ENCODE assay signal across 7 mouse cellular contexts in genomic region chr16:72605066-72605465, GRCm38 (mm10).
DNase-seq lines count a peak whose midpoint lies in the region; TF ChIP-seq lines count a peak whose summit lies in the region.

No protein-coding gene starts in this region.

- peak; percentile 31 for DNase-seq in WW6 (ENCODE audit: low read depth, low spot score)
- peak; percentile 52 to 60 for DNase-seq in cerebellum, postnatal 36 days
- DNase-seq in gastrocnemius, adult 2 months, result peak; percentile 56
- DNase-seq in layer of hippocampus, adult 9-10 months (ENCODE audit: low spot score), result peak; percentile 59
- DNase-seq in lung, postnatal 25 days (ENCODE audit: low spot score), result peak; percentile 47
- peak; percentile 86 for DNase-seq in right cerebral cortex, postnatal 4 days

- H3K36me3 ChIP-seq in E14TG2a.4 (ENCODE audit: insufficient read depth, low read length), result no peaks in the 10 kb centered on the region

- no peak overlapping the region for H3K27ac ChIP-seq in gastrocnemius, adult 2 months

- no peaks in the 10 kb centered on the region for H3K4me1 ChIP-seq in E14TG2a.4 (replicated peaks; ENCODE audit: low read depth, low read length)

- intact Hi-C loops in gastrocnemius, adult 2 months (cut with DNase I), result loop anchor here (10.0 kb wide), 1 partner anchor 250 kb away; no protein-coding TSS in a partner anchor

- H3K27me3 ChIP-seq in E14TG2a.4 (ENCODE audit: insufficient read depth, low read length), result no peaks in the 10 kb centered on the region

- no peaks in the 10 kb centered on the region for H3K9me3 ChIP-seq in E14TG2a.4 (ENCODE audit: low read length)

- peak; percentile 75 for TF ChIP-seq CTCF in E14TG2a.4 (conservative IDR thresholded peaks at IDR 0.05; ENCODE audit: low read length)
- TF ChIP-seq CTCF in gastrocnemius, adult 2 months (IDR thresholded peaks at IDR 0.05), result peak; percentile 89

- H3K4me3 ChIP-seq in E14TG2a.4 (replicated peaks; ENCODE audit: low read length), result no peak overlapping the region
- H3K4me3 ChIP-seq in gastrocnemius, adult 2 months, result no peak overlapping the region

Comparison
In these comparisons a context has a peak if more than half of its experiments do, and no peak if none do; other contexts are left out.
1. DNase-seq: peak in every context shown above with its lines; median percentile 86 in right cerebral cortex, postnatal 4 days; 59 in layer of hippocampus, adult 9-10 months; 56 in cerebellum, postnatal 36 days; 56 in gastrocnemius, adult 2 months; 47 in lung, postnatal 25 days; 31 in WW6.